Mouse (Mus musculus) midbrain, postnatal 0 days (tissue): ENCODE measurements at regions not wholly inside any gene's neighbourhood (a gene's known extent, or its start where the extent isn't known, plus 50 kb on each side); places are given as distances from the start of the nearest gene placed in this dataset.

ENCODE experiments used
- ATAC-seq: fragments of 200-750 bp; cut with Nextera tagmentation; 2 replicates; pipeline ENCODE4 v1.8.0; 2017; ENCODE audit warnings: moderate number of reproducible peaks, mild to moderate bottlenecking, moderate TSS enrichment, moderate library complexity; ENCODE audit not compliant: low FRiP score
- DNase-seq: peaks from one replicate; pipeline ENCODE4 v3.0.0-alpha.2; 2015; ENCODE audit warnings: low spot score
- H3K27ac ChIP-seq: fragments of 300-500 bp; sonication (generic); 2 replicates; pipeline ENCODE4 v1.5.1; 2014; ENCODE audit warnings: low read depth, mild to moderate bottlenecking, low read length, mixed read lengths
- H3K27me3 ChIP-seq: fragments of 300-500 bp; sonication (generic); 2 replicates; pipeline ENCODE4 v1.6.1; 2014; ENCODE audit warnings: low read length, control low read depth, mixed read lengths; ENCODE audit not compliant: insufficient read depth
- H3K36me3 ChIP-seq: fragments of 300-500 bp; sonication (generic); 2 replicates; pipeline ENCODE4 v1.6.1; 2014; ENCODE audit warnings: low read length, control low read depth, mixed read lengths; ENCODE audit not compliant: insufficient read depth
- H3K4me1 ChIP-seq: fragments of 300-500 bp; sonication (generic); 2 replicates; pipeline ENCODE4 v1.6.1; 2014; ENCODE audit warnings: mild to moderate bottlenecking, control low read depth, antibody characterized with exemption, low read length, mixed read lengths; ENCODE audit not compliant: insufficient read depth
- H3K4me2 ChIP-seq: fragments of 300-500 bp; sonication (generic); 2 replicates; pipeline ENCODE4 v1.6.1; 2014; ENCODE audit warnings: low read depth, mild to moderate bottlenecking, low read length, mixed read lengths; ENCODE audit not compliant: poor library complexity, severe bottlenecking
- H3K4me3 ChIP-seq: fragments of 300-500 bp; sonication (generic); 2 replicates; pipeline ENCODE4 v1.5.1; 2014; ENCODE audit warnings: low read depth, mild to moderate bottlenecking, low read length, moderate library complexity
- H3K9ac ChIP-seq: fragments of 300-500 bp; sonication (generic); replicated peaks from 2 replicates; pipeline ENCODE4 v1.6.1; 2014; ENCODE audit warnings: mild to moderate bottlenecking, low read length, moderate library complexity, mixed read lengths; ENCODE audit not compliant: poor library complexity, severe bottlenecking
- H3K9me3 ChIP-seq: fragments of 300-500 bp; sonication (generic); 2 replicates; pipeline ENCODE4 v1.6.1; 2016; ENCODE audit warnings: low read length, control low read depth
- CTCF ChIP-seq: IDR thresholded peaks from 2 replicates; pipeline ENCODE4 v1.5.1; 2016; ENCODE audit warnings: antibody characterized with exemption, mild to moderate bottlenecking
- WGBS: fragments of 180-500 bp; shearing (Covaris S2); extraction: QIAGEN DNeasy Blood & Tissue Kit; methylation state at CpG from one replicate; pipeline ENCODE4 v1.1.7; 2014; 5-methylcytosine and 5-hydroxymethylcytosine counted together

GRCm38 (mm10) chr11:18102841-18103240 is 149.2 kb upstream of the Etaa1 start:
- WGBS = 86% methylated on average over 3 of the region's 3 CpGs
- no peak for DNase-seq
- Histone ChIP-seq H3K4me1 (no peaks in the 10 kb centered on the region), H3K4me3 (no peak overlapping the region), H3K27ac (no peak overlapping the region), H3K27me3 (no peaks in the 10 kb centered on the region), H3K4me2 (no peak overlapping the region), H3K36me3 (no peaks in the 10 kb centered on the region), H3K9ac (no peak overlapping the region), H3K9me3 (no peaks in the 10 kb centered on the region)
- no peak for ATAC-seq
- no peak for TF ChIP-seq CTCF

- H3K27ac ChIP-seq = no peak overlapping the region
- H3K4me3 ChIP-seq = no peak overlapping the region
- no peaks in the 10 kb centered on the region for H3K27me3 ChIP-seq
- WGBS = 75% methylated on average over 4 of the region's 4 CpGs
- H3K4me1 ChIP-seq = no peaks in the 10 kb centered on the region
- H3K9me3 ChIP-seq = no peaks in the 10 kb centered on the region
- H3K36me3 ChIP-seq = no peaks in the 10 kb centered on the region
- H3K9ac ChIP-seq = no peak overlapping the region
- TF ChIP-seq CTCF = no peak
- DNase-seq (peak; percentile 37), ATAC-seq (no peak)
- no peak overlapping the region for H3K4me2 ChIP-seq
These were observed 122.3 kb upstream of the Etaa1 start for GRCm38 (mm10) chr11:18075840-18076435.

- H3K36me3 ChIP-seq = no peaks in the 10 kb centered on the region
- no peak overlapping the region for H3K4me3 ChIP-seq
- no peak overlapping the region for H3K4me2 ChIP-seq
- H3K9me3 ChIP-seq = no peaks in the 10 kb centered on the region
- H3K9ac ChIP-seq = no peak overlapping the region
- WGBS = 89% methylated on average over 4 of the region's 4 CpGs
- no peaks in the 10 kb centered on the region for H3K4me1 ChIP-seq
- no peak for TF ChIP-seq CTCF
- no peaks in the 10 kb centered on the region for H3K27me3 ChIP-seq
- no peak overlapping the region for H3K27ac ChIP-seq
- ATAC-seq (no peak), DNase-seq (peak; percentile 63)
These were observed 117.1 kb upstream of the Etaa1 start for GRCm38 (mm10) chr11:18070586-18071306.

GRCm38 (mm10) chr11:18070032-18070374 is 116.3 kb upstream of the Etaa1 start:
- Histone ChIP-seq H3K4me2 (no peak overlapping the region), H3K27me3 (no peaks in the 10 kb centered on the region), H3K9me3 (no peaks in the 10 kb centered on the region), H3K4me3 (no peak overlapping the region), H3K9ac (no peak overlapping the region), H3K27ac (no peak overlapping the region), H3K36me3 (no peaks in the 10 kb centered on the region), H3K4me1 (no peaks in the 10 kb centered on the region)
- ATAC-seq = no peak
- DNase-seq = no peak
- WGBS = 69% methylated on average over 8 of the region's 8 CpGs
- no peak for TF ChIP-seq CTCF

- no peak overlapping the region for H3K9ac ChIP-seq
- TF ChIP-seq CTCF = no peak
- H3K27ac ChIP-seq = no peak overlapping the region
- no peaks in the 10 kb centered on the region for H3K27me3 ChIP-seq
- H3K9me3 ChIP-seq = no peaks in the 10 kb centered on the region
- H3K4me2 ChIP-seq = no peak overlapping the region
- H3K4me1 ChIP-seq = no peaks in the 10 kb centered on the region
- ATAC-seq (peak; percentile 56; the same call in 1 of the 2 replicates), DNase-seq (peak; percentile 6)
- WGBS = 41% methylated on average over 7 of the region's 7 CpGs
- no peak overlapping the region for H3K4me3 ChIP-seq
- H3K36me3 ChIP-seq = no peaks in the 10 kb centered on the region
These were observed 115.8 kb upstream of the Etaa1 start for GRCm38 (mm10) chr11:18069348-18070031.

- H3K27ac ChIP-seq = no peak overlapping the region
- 30% methylated on average over 2 of the region's 2 CpGs for WGBS
- H3K4me3 ChIP-seq = no peak overlapping the region
- no peaks in the 10 kb centered on the region for H3K36me3 ChIP-seq
- H3K4me1 ChIP-seq = no peaks in the 10 kb centered on the region
- no peak for DNase-seq
- H3K27me3 ChIP-seq = no peaks in the 10 kb centered on the region
- H3K4me2 ChIP-seq = no peak overlapping the region
- no peaks in the 10 kb centered on the region for H3K9me3 ChIP-seq
- H3K9ac ChIP-seq = no peak overlapping the region
- ATAC-seq = no peak
- TF ChIP-seq CTCF = no peak
These were observed 114.4 kb upstream of the Etaa1 start for GRCm38 (mm10) chr11:18068085-18068484.
